Mouse (Mus musculus): ENCODE data around the gene 4933405L10Rik.

DNA sequence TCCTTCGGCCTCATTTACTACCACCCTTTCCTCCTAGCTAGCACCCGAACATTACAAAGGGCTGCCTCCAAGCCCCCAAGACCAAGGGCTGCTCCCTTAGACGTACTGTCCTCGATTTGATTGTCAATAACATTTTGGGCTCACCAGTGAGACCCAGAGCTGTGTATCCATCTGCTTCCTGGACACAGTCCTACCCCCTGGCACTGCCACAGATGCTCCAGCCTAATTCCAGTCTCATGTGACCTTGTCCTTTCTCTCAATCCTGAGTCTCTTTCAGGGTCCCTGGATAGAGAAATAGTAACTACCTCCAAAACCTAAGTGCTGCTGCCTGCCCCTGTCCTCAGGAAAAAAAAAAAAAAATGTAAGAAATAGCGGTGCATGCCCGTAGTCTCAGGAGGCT, 2.5 kb upstream of the 4933405L10Rik start:
- TF ChIP-seq CTCF (IDR thresholded peaks at IDR 0.05; ENCODE audit: borderline replicate concordance, control insufficient read depth, extremely low read depth, insufficient read depth, low read length, poor library complexity), result no peak
- no peak for TF ChIP-seq POLR2A (IDR thresholded peaks at IDR 0.05; ENCODE audit: control insufficient read depth, extremely low read depth, insufficient read depth, low read length, poor library complexity)

Data from thymus, adult 2 months (tissue).